Mouse (Mus musculus): Measurements from ENCODE around the gene Tac1.
"Not testable (repeated sequence)": the region's sequence is repeated elsewhere in the genome, so short reads cannot be mapped to it uniquely, and the experiment has no call there.

Tac1 gene

DNA sequence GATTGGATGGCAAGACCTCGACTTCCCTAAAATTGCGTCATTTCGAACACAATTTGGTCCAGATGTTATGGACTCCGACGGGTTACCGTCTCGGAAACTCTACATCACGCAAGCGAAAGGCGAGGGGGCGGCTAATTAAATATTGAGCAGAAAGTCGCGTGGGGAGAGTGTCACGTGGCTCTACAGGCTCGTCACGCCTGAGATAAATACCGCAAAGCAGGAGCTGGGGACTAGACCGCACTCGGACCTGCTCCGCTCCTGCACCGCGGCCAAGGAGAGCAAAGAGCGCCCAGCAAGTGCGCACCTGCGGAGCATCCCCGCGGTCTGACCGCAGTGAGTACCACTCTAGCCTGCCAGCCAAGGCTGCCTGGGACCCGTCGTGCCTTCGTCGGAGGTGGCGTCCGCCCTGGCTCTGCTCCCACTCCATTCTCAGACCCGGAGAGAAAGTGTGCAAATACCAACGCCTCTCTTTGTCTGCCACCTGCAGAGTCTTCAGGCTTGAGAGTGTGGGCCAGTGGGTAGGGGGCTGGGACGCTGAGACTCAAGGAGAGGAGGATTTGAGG is at the start of gene Tac1:
Gene Tac1 (plus strand): TSS at position 51 of the 563 bp plus-strand sequence.
- no peak for DNase-seq (ENCODE audit: low read depth)

DNA sequence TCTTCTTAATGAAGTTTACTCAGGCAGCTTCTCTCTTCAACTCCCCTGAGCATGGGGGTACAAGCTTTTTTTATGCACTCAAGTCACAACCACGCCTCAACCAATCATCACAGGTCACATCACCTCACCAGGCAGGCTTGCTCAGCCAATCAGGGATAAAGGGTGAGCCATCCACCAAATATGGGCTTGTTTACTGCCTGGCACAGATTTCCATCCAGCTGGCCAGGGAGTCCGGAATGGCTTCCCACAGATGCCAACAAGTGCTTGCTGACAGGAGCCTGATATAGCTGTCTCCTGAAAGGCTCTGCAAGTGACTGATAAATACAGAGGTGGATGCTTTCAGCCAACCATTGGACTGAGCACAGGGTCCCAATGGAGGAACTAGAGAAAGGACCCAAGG is 11.2 kb upstream of the Tac1 start:
- not testable (repeated sequence) for DNase-seq (ENCODE audit: low read depth)

- no peak for DNase-seq (ENCODE audit: low read depth)
Observed at GRCm38 (mm10) chr6:7555688-7556476, 1.2 kb downstream of the Tac1 start.

DNA sequence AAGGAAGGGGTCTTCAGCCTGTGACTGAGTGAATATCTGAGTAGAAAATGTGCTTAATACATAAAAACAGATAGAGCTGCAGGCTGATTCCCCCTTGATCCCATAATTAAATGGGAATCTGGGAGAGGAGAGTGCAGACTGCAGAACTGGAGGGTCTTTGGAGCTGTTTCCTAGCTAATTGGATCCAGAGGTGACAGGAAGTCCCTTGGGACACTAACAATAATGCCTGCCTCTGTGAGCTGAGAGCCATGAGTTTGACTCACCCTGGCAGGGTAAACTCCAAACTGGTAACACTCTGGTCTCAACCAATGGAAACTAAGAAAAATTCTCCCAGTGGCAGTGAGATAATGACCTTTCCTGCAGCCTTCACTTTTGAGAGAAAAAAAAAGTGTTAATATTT is 3.5 kb downstream of the Tac1 start:
- no peak for DNase-seq (ENCODE audit: low read depth)

GRCm38 (mm10) chr6:7562524-7562923 is 7.8 kb downstream of the Tac1 start:
- no peak for DNase-seq (ENCODE audit: low read depth)

DNA sequence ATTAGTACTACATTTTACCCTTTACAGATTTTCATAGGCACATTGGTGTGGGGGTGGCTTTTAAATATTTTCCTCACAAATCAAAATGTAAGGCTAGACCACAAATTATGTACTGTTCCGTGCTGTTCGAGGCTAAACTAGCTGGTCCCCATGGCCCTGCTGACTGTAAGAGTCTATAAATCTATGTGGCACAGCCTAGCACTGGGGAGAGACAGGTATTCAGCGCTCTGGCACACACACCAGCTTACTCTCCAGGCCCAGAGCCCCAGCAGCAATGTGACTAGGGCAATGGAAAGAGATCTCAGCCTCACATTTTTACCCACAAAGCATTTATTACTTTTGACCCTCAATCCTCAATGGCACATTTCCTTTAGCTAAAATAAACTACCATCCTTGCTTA is 9.9 kb downstream of the Tac1 start:
- DNase-seq (ENCODE audit: low read depth): no peak

DNA sequence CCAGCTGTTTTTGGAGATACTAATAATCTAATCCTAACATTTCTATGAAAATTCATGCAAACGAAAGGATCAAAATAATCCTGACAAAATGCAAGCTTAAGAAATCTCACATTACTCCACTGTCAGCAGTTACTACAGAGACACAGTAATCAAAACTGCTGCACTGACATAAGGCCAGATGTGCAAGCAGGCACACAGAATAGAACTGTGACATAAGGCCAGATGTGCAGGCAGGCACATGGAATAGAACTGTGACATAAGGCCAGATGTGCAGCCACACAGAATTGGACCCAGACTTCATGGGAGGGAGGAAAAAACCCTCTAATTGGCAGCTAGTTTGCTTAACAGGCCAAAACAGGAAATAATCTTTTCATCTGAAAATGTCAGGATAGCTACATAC is 16.5 kb downstream of the Tac1 start:
- DNase-seq (ENCODE audit: low read depth): no peak

- DNase-seq (ENCODE audit: low read depth): no peak
Observed at GRCm38 (mm10) chr6:7578031-7578430, 23.4 kb downstream of the Tac1 start.

DNA sequence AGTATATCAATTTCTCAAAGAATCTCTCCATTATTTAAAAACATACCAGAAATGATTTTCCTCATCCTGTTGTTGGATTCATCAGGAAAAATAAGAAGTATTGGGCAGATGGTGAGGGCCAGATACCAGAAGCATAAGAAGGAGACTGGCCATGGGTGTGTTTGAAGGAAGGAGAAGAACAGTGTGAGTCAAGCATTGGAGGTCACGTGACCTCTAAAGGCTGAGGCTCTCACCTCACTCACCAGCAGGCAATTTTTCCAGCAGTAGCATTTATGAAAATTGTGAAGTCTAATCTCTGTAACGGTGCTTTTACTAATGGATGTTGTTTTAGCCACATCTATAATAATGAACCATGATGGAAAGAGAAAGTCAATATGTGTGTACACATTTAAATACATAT is 39.8 kb downstream of the Tac1 start:
- no peak for DNase-seq (ENCODE audit: low read depth)

DNA sequence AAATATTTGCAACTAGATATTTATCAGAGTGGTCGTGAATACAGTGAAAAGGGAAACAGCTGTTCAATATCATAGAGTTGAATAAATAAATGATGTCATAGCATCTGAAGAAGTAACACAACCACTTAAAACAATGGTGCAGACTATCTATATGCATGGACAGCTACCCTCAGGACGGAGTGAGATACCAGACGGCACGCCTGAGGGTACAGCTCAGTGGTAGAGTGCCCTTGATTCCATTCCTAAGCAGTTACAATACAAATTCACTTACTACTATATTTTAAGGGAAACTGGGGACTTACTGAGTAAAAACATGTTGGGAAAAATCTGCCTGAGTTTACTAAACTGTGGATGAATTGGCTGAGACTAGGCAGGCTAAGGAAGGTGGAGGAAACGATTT is 43.7 kb downstream of the Tac1 start:
- DNase-seq (ENCODE audit: low read depth): no peak

DNA sequence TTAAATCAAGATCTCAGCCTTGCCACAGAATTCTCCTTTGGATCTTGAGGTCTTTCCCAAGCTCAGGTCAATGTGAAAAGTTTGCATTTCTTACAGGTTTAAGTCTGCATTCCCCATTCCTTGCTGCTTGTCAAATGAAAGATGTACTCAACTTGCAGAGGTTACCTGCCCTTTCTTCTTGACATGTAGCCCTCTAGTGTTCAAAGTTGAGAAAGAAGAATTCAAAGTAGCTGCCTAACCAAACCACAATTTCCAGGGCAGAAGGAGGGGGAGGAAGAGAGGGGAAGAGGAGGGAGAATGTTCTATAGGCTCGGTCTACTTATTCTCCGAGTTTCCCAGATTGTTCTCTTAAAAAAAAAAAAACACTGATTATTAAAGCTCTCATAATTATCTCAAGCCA is 45.5 kb downstream of the Tac1 start:
- DNase-seq (ENCODE audit: low read depth): no peak

- DNase-seq (ENCODE audit: low read depth): no peak
Observed at GRCm38 (mm10) chr6:7601353-7602094, 46.8 kb downstream of the Tac1 start.

DNA sequence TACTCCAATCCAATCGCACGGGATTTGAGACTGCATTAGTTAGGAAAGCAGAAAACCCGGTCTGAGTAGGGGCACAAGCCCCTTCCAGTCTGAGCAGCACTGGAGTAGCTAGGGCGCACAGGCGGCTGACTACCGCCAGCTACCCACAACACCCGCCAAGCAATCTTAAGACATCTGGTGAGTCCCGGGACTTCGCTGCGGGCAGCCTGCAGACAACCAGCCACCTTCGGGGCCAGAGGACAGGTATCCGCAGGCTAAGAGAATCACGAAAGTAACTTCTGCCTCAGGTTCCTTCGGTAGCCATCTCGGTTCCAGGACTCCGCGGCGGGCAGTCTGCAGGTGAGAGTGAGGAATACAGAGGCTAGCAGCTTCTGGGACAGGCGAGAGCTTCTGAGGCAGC is 59.0 kb downstream of the Tac1 start:
- not testable (repeated sequence) for DNase-seq (ENCODE audit: low read depth)

Data from c-Kit-positive CD71-negative TER-119-negative erythroid progenitor cells, embryonic 14.5 days (primary cell).